Mouse (Mus musculus): ENCODE measurements around the gene Trmt61a. TPM values are rescaled to one million over a fixed set of nuclear protein-coding genes. Genes with fewer than 3 reads are reported as not detected.

Trmt61a gene
- polyA plus RNA-seq, 1 experiment from 2014 or later: 10.4 TPM

GRCm38 (mm10) chr12:111689426-111689825, 11.5 kb downstream of the Trmt61a start:
- H3K4me3 ChIP-seq (replicated peaks; ENCODE audit: low read length): no peak overlapping the region
- H3K4me1 ChIP-seq (ENCODE audit: control insufficient read depth, insufficient read depth, low read length): peaks cover 36% of the 10 kb centered on the region
- no peaks in the 10 kb centered on the region for H3K36me3 ChIP-seq (ENCODE audit: control insufficient read depth, insufficient read depth, low read length)
- no peak overlapping the region for H3K9ac ChIP-seq (ENCODE audit: low read length)
- H3K9me3 ChIP-seq (replicated peaks; ENCODE audit: control insufficient read depth, low read length): no peaks in the 10 kb centered on the region
- 65% methylated on average over 11 of the region's 11 CpGs for WGBS
- no peak for ATAC-seq (ENCODE audit: insufficient read depth, low FRiP score)
- H3K27ac ChIP-seq (ENCODE audit: low read length): no peak overlapping the region
- H3K27me3 ChIP-seq (ENCODE audit: control insufficient read depth, insufficient read depth, low read length): no peaks in the 10 kb centered on the region
- no peak overlapping the region for H3K4me2 ChIP-seq (ENCODE audit: low read depth, low read length)

- peak overlapping the region; percentile 38; the same call in 1 of the 2 replicates for H3K9ac ChIP-seq (ENCODE audit: low read length)
- 20% methylated on average over 5 of the region's 5 CpGs for WGBS
- peaks cover 44% of the 10 kb centered on the region for H3K4me1 ChIP-seq (ENCODE audit: control insufficient read depth, insufficient read depth, low read length)
- no peak for ATAC-seq (ENCODE audit: insufficient read depth, low FRiP score)
- H3K9me3 ChIP-seq (replicated peaks; ENCODE audit: control insufficient read depth, low read length): no peaks in the 10 kb centered on the region
- no peaks in the 10 kb centered on the region for H3K27me3 ChIP-seq (ENCODE audit: control insufficient read depth, insufficient read depth, low read length)
- no peaks in the 10 kb centered on the region for H3K36me3 ChIP-seq (ENCODE audit: control insufficient read depth, insufficient read depth, low read length)
- peak overlapping the region; percentile 33; the same call in 1 of the 2 replicates for H3K27ac ChIP-seq (ENCODE audit: low read length)
- H3K4me3 ChIP-seq (replicated peaks; ENCODE audit: low read length): no peak overlapping the region
- no peak overlapping the region for H3K4me2 ChIP-seq (ENCODE audit: low read depth, low read length)
Observed at GRCm38 (mm10) chr12:111691346-111691872, 13.5 kb downstream of the Trmt61a start.

- H3K27ac ChIP-seq (ENCODE audit: low read length): peak overlapping the region; percentile 62; the same call in 1 of the 2 replicates
- H3K36me3 ChIP-seq (ENCODE audit: control insufficient read depth, insufficient read depth, low read length): no peaks in the 10 kb centered on the region
- H3K27me3 ChIP-seq (ENCODE audit: control insufficient read depth, insufficient read depth, low read length): no peaks in the 10 kb centered on the region
- WGBS: 88% methylated on average over 5 of the region's 5 CpGs
- ATAC-seq (ENCODE audit: insufficient read depth, low FRiP score): no peak
- H3K4me1 ChIP-seq (ENCODE audit: control insufficient read depth, insufficient read depth, low read length): peaks cover 32% of the 10 kb centered on the region
- H3K9ac ChIP-seq (ENCODE audit: low read length): no peak overlapping the region
- H3K9me3 ChIP-seq (replicated peaks; ENCODE audit: control insufficient read depth, low read length): no peaks in the 10 kb centered on the region
- H3K4me3 ChIP-seq (replicated peaks; ENCODE audit: low read length): no peak overlapping the region
- no peak overlapping the region for H3K4me2 ChIP-seq (ENCODE audit: low read depth, low read length)
Observed at GRCm38 (mm10) chr12:111692899-111693298, 15.0 kb downstream of the Trmt61a start.

GRCm38 (mm10) chr12:111693341-111694270, 15.7 kb downstream of the Trmt61a start:
- Histone ChIP-seq H3K4me3 (replicated peaks; ENCODE audit: low read length) (no peak overlapping the region), H3K4me1 (ENCODE audit: control insufficient read depth, insufficient read depth, low read length) (peaks cover 29% of the 10 kb centered on the region), H3K9me3 (replicated peaks; ENCODE audit: control insufficient read depth, low read length) (no peaks in the 10 kb centered on the region), H3K4me2 (ENCODE audit: low read depth, low read length) (0 out of 2 replicates have a peak overlapping the region, but pooled peaks have one; percentile 15), H3K36me3 (ENCODE audit: control insufficient read depth, insufficient read depth, low read length) (no peaks in the 10 kb centered on the region), H3K27me3 (ENCODE audit: control insufficient read depth, insufficient read depth, low read length) (no peaks in the 10 kb centered on the region), H3K27ac (ENCODE audit: low read length) (peak overlapping the region; percentile 62; the same call in 1 of the 2 replicates), H3K9ac (ENCODE audit: low read length) (peak overlapping the region; percentile 58)
- WGBS: 54% methylated on average over 18 of the region's 18 CpGs
- ATAC-seq (ENCODE audit: insufficient read depth, low FRiP score): peak; percentile 20

GRCm38 (mm10) chr12:111694271-111694781, 16.4 kb downstream of the Trmt61a start:
- Histone ChIP-seq H3K9me3 (replicated peaks; ENCODE audit: control insufficient read depth, low read length) (no peaks in the 10 kb centered on the region), H3K27me3 (ENCODE audit: control insufficient read depth, insufficient read depth, low read length) (no peaks in the 10 kb centered on the region), H3K36me3 (ENCODE audit: control insufficient read depth, insufficient read depth, low read length) (no peaks in the 10 kb centered on the region), H3K27ac (ENCODE audit: low read length) (peak overlapping the region; percentile 62), H3K4me1 (ENCODE audit: control insufficient read depth, insufficient read depth, low read length) (peaks cover 29% of the 10 kb centered on the region), H3K4me3 (replicated peaks; ENCODE audit: low read length) (no peak overlapping the region), H3K9ac (ENCODE audit: low read length) (peak overlapping the region; percentile 58), H3K4me2 (ENCODE audit: low read depth, low read length) (0 out of 2 replicates have a peak overlapping the region, but pooled peaks have one; percentile 15)
- ATAC-seq (ENCODE audit: insufficient read depth, low FRiP score): peak; percentile 18
- 21% methylated on average over 12 of the region's 12 CpGs for WGBS

- 60% methylated on average over 13 of the region's 13 CpGs for WGBS
- Histone ChIP-seq H3K4me2 (ENCODE audit: low read depth, low read length) (0 out of 2 replicates have a peak overlapping the region, but pooled peaks have one; percentile 10), H3K9me3 (replicated peaks; ENCODE audit: control insufficient read depth, low read length) (no peaks in the 10 kb centered on the region), H3K27me3 (ENCODE audit: control insufficient read depth, insufficient read depth, low read length) (no peaks in the 10 kb centered on the region), H3K9ac (ENCODE audit: low read length) (peak overlapping the region; percentile 40; the same call in 1 of the 2 replicates), H3K27ac (ENCODE audit: low read length) (peak overlapping the region; percentile 62; the same call in 1 of the 2 replicates), H3K4me3 (replicated peaks; ENCODE audit: low read length) (no peak overlapping the region), H3K4me1 (ENCODE audit: control insufficient read depth, insufficient read depth, low read length) (peaks cover 29% of the 10 kb centered on the region), H3K36me3 (ENCODE audit: control insufficient read depth, insufficient read depth, low read length) (no peaks in the 10 kb centered on the region)
- 0 out of 2 replicates have a peak, but pooled peaks have one; percentile 5 for ATAC-seq (ENCODE audit: insufficient read depth, low FRiP score)
Observed at GRCm38 (mm10) chr12:111694880-111695804, 17.2 kb downstream of the Trmt61a start.

GRCm38 (mm10) chr12:111696239-111696638, 18.3 kb downstream of the Trmt61a start:
- ATAC-seq (ENCODE audit: insufficient read depth, low FRiP score): peak; percentile 1; the same call in 1 of the 2 replicates
- 30% methylated on average over 6 of the region's 6 CpGs for whole genome bisulfite sequencing
- no peak overlapping the region for H3K27ac ChIP-seq (ENCODE audit: low read length)
- no peak overlapping the region for H3K9ac ChIP-seq (ENCODE audit: low read length)
- H3K27me3 ChIP-seq (ENCODE audit: control insufficient read depth, insufficient read depth, low read length): no peaks in the 10 kb centered on the region
- H3K4me2 ChIP-seq (ENCODE audit: low read depth, low read length): no peak overlapping the region
- no peak overlapping the region for H3K4me3 ChIP-seq (replicated peaks; ENCODE audit: low read length)
- H3K36me3 ChIP-seq (ENCODE audit: control insufficient read depth, insufficient read depth, low read length): no peaks in the 10 kb centered on the region
- peaks cover 22% of the 10 kb centered on the region for H3K4me1 ChIP-seq (ENCODE audit: control insufficient read depth, insufficient read depth, low read length)
- H3K9me3 ChIP-seq (replicated peaks; ENCODE audit: control insufficient read depth, low read length): no peaks in the 10 kb centered on the region

GRCm38 (mm10) chr12:111697708-111698107, 19.8 kb downstream of the Trmt61a start:
- H3K4me3 ChIP-seq (replicated peaks; ENCODE audit: low read length): no peak overlapping the region
- 60% methylated on average over 4 of the region's 4 CpGs for WGBS
- no peaks in the 10 kb centered on the region for H3K36me3 ChIP-seq (ENCODE audit: control insufficient read depth, insufficient read depth, low read length)
- H3K9ac ChIP-seq (ENCODE audit: low read length): no peak overlapping the region; the same call in 1 of the 2 replicates
- H3K9me3 ChIP-seq (replicated peaks; ENCODE audit: control insufficient read depth, low read length): no peaks in the 10 kb centered on the region
- no peak overlapping the region for H3K27ac ChIP-seq (ENCODE audit: low read length)
- no peaks in the 10 kb centered on the region for H3K27me3 ChIP-seq (ENCODE audit: control insufficient read depth, insufficient read depth, low read length)
- no peak overlapping the region for H3K4me2 ChIP-seq (ENCODE audit: low read depth, low read length)
- peaks cover 22% of the 10 kb centered on the region for H3K4me1 ChIP-seq (ENCODE audit: control insufficient read depth, insufficient read depth, low read length)
- no peak for ATAC-seq (ENCODE audit: insufficient read depth, low FRiP score)

Measured in stomach, embryonic 16.5 days (tissue).